Mouse (Mus musculus) heart, postnatal 25 days (tissue): ENCODE data around the gene A630095N17Rik. TPM values are rescaled to one million over a fixed set of nuclear protein-coding genes. Genes with fewer than 3 reads are reported as not detected.

Experiments
- DNase-seq: peaks from one replicate; pipeline ENCODE4 v3.0.0; 2022; ENCODE audit warnings: low spot score
- intact Hi-C: fragments of 180-260 bp; cut with DNase I; formaldehyde crosslinking; loops from one replicate; pipeline ENCODE4 v1.15.1; 2025
- total RNA-seq, 2 experiments: library from RNA; stranded (reverse); gene quantifications; 2 replicates each; pipeline ENCODE4 v1.2.3; 2021

Gene A630095N17Rik
- total RNA-seq, 2 experiments from 2014 or later: not detected

- intact Hi-C loops: loop anchor here (2.0 kb wide), 1 partner anchor 15 kb away; the partner anchor contains the start of gene A630095N17Rik
- no peak for DNase-seq
Observed at GRCm38 (mm10) chr1:75217893-75218226, 14.0 kb downstream of the A630095N17Rik start.

- intact Hi-C loops: no loop called here
- DNase-seq: peak; percentile 28
Observed at GRCm38 (mm10) chr1:75216797-75217585, 14.9 kb downstream of the A630095N17Rik start.

- intact Hi-C loops: no loop called here
- no peak for DNase-seq
Observed at GRCm38 (mm10) chr1:75215785-75216184, 16.1 kb downstream of the A630095N17Rik start.

GRCm38 (mm10) chr1:75214886-75215285 lies 17.0 kb downstream of the A630095N17Rik start:
- DNase-seq: peak; percentile 38
- intact Hi-C loops: no loop called here

GRCm38 (mm10) chr1:75214442-75214841 lies 17.5 kb downstream of the A630095N17Rik start:
- no peak for DNase-seq
- intact Hi-C loops: no loop called here

- no peak for DNase-seq
- intact Hi-C loops: no loop called here
Observed at GRCm38 (mm10) chr1:75213096-75213495, 18.8 kb downstream of the A630095N17Rik start.

GRCm38 (mm10) chr1:75212542-75212941 lies 19.4 kb downstream of the A630095N17Rik start:
- DNase-seq: no peak

GRCm38 (mm10) chr1:75211141-75211708 lies 20.7 kb downstream of the A630095N17Rik start:
- no peak for DNase-seq
- intact Hi-C loops: loop anchor here (2.0 kb wide), 1 partner anchor 40 kb away; no protein-coding TSS in a partner anchor

More at GRCm38 (mm10) chr1:75212542-75212941, 19.4 kb downstream of the A630095N17Rik start:
- intact Hi-C loops: no loop called here

GRCm38 (mm10) chr1:75210136-75211087 lies 21.5 kb downstream of the A630095N17Rik start, which contains the start of the genes Glb1l and Stk16:
Glb1l (minus strand) TSS chr1:75210813.
Stk16 (plus strand) TSS chr1:75210838.
- intact Hi-C loops: loop anchor here (2.0 kb wide), 1 partner anchor 40 kb away; no protein-coding TSS in a partner anchor
- DNase-seq: peak; percentile 92

- DNase-seq: no peak
- intact Hi-C loops: loop anchor here (2.0 kb wide), 1 partner anchor 16 kb away; the partner anchor contains the start of genes Ankzf1 and Atg9a
Observed at GRCm38 (mm10) chr1:75208967-75209678, 22.8 kb downstream of the A630095N17Rik start.

- intact Hi-C loops: no loop called here
- DNase-seq: no peak
Observed at GRCm38 (mm10) chr1:75201236-75201635, 30.7 kb downstream of the A630095N17Rik start.

GRCm38 (mm10) chr1:75192452-75192851 lies 39.5 kb downstream of the A630095N17Rik start:
- intact Hi-C loops: loop anchor here (2.0 kb wide), 1 partner anchor 16 kb away; no protein-coding TSS in a partner anchor
- DNase-seq: no peak

GRCm38 (mm10) chr1:75191622-75192402 lies 40.1 kb downstream of the A630095N17Rik start, which contains the start of the genes Ankzf1 and Atg9a:
Ankzf1 (plus strand) TSS chr1:75192151.
Atg9a (minus strand) TSS chr1:75192196.
- intact Hi-C loops: loop anchor here (2.0 kb wide), 1 partner anchor 17 kb away; no protein-coding TSS in a partner anchor
- DNase-seq: peak; percentile 98

GRCm38 (mm10) chr1:75191258-75191621 lies 40.7 kb downstream of the A630095N17Rik start:
- intact Hi-C loops: no loop called here

GRCm38 (mm10) chr1:75190577-75190976 lies 41.3 kb downstream of the A630095N17Rik start:
- intact Hi-C loops: no loop called here
- DNase-seq: no peak

More at GRCm38 (mm10) chr1:75191258-75191621, 40.7 kb downstream of the A630095N17Rik start:
- DNase-seq: no peak

GRCm38 (mm10) chr1:75187914-75188483 lies 43.9 kb downstream of the A630095N17Rik start:
- intact Hi-C loops: loop anchor here (2.0 kb wide), 1 partner anchor 17 kb away; no protein-coding TSS in a partner anchor
- DNase-seq: no peak

GRCm38 (mm10) chr1:75187126-75187525 lies 44.8 kb downstream of the A630095N17Rik start:
- DNase-seq: no peak
- intact Hi-C loops: loop anchor here (2.0 kb wide), 1 partner anchor 16 kb away; no protein-coding TSS in a partner anchor

- no peak for DNase-seq
- intact Hi-C loops: no loop called here
Observed at GRCm38 (mm10) chr1:75185495-75185894, 46.4 kb downstream of the A630095N17Rik start.
